Mouse (Mus musculus): ENCODE data around the gene Mpzl2. TPM values are rescaled to one million over a fixed set of nuclear protein-coding genes. Genes with fewer than 3 reads are reported as not detected.

Mpzl2 gene
- polyA plus RNA-seq, 1 experiment, result not detected

GRCm38 (mm10) chr9:45048511-45048910, 8.9 kb downstream of the Mpzl2 start:
- Histone ChIP-seq H3K9me3 (no peaks in the 10 kb centered on the region), H3K27me3 (replicated peaks) (peaks cover 44% of the 10 kb centered on the region), H3K36me3 (replicated peaks; ENCODE audit: low read length) (no peaks in the 10 kb centered on the region), H3K4me1 (no peaks in the 10 kb centered on the region), H3K4me3 (replicated peaks) (peak overlapping the region; percentile 65)
- TF ChIP-seq GATA1 (IDR thresholded peaks at IDR 0.05; ENCODE audit: borderline replicate concordance, low read length) (no peak), FLI1 (IDR thresholded peaks at IDR 0.05; ENCODE audit: low read length) (no peak)

- no peaks in the 10 kb centered on the region for H3K4me1 ChIP-seq
- H3K4me3 ChIP-seq (replicated peaks), result no peak overlapping the region
- H3K27me3 ChIP-seq (replicated peaks), result peaks cover 44% of the 10 kb centered on the region
- H3K9me3 ChIP-seq, result no peaks in the 10 kb centered on the region
- H3K36me3 ChIP-seq (replicated peaks; ENCODE audit: low read length), result no peaks in the 10 kb centered on the region
- TF ChIP-seq GATA1 (IDR thresholded peaks at IDR 0.05; ENCODE audit: borderline replicate concordance, low read length), result no peak
- TF ChIP-seq FLI1 (IDR thresholded peaks at IDR 0.05; ENCODE audit: low read length), result no peak
Measured at GRCm38 (mm10) chr9:45049731-45050130, 10.1 kb downstream of the Mpzl2 start.

- Histone ChIP-seq H3K9me3 (peaks cover 5% of the 10 kb centered on the region; the same call in 1 of the 2 replicates), H3K4me1 (peaks cover 5% of the 10 kb centered on the region), H3K36me3 (replicated peaks; ENCODE audit: low read length) (no peaks in the 10 kb centered on the region), H3K27me3 (replicated peaks) (peaks cover 44% of the 10 kb centered on the region), H3K4me3 (replicated peaks) (no peak overlapping the region)
- TF ChIP-seq FLI1 (IDR thresholded peaks at IDR 0.05; ENCODE audit: low read length), result no peak
- TF ChIP-seq GATA1 (IDR thresholded peaks at IDR 0.05; ENCODE audit: borderline replicate concordance, low read length), result no peak
Measured at GRCm38 (mm10) chr9:45050301-45050700, 10.7 kb downstream of the Mpzl2 start.

- Histone ChIP-seq H3K36me3 (replicated peaks; ENCODE audit: low read length) (no peaks in the 10 kb centered on the region), H3K4me1 (peaks cover 7% of the 10 kb centered on the region), H3K9me3 (peaks cover 6% of the 10 kb centered on the region; the same call in 1 of the 2 replicates), H3K4me3 (replicated peaks) (peak within 1 kb of the TSS; percentile 84), H3K27me3 (replicated peaks) (peaks cover 71% of the 10 kb centered on the region)
- TF ChIP-seq FLI1 (IDR thresholded peaks at IDR 0.05; ENCODE audit: low read length) (no peak), GATA1 (IDR thresholded peaks at IDR 0.05; ENCODE audit: borderline replicate concordance, low read length) (no peak)
Measured at GRCm38 (mm10) chr9:45055082-45055713, 15.6 kb downstream of the Mpzl2 start, which contains the start of gene Mpzl3. Mpzl3 (plus strand) TSS chr9:45055186.

- TF ChIP-seq FLI1 (IDR thresholded peaks at IDR 0.05; ENCODE audit: low read length) (no peak), GATA1 (IDR thresholded peaks at IDR 0.05; ENCODE audit: borderline replicate concordance, low read length) (no peak)
- peaks cover 6% of the 10 kb centered on the region; the same call in 1 of the 2 replicates for H3K9me3 ChIP-seq
- H3K27me3 ChIP-seq (replicated peaks), result peaks cover 75% of the 10 kb centered on the region
- peaks cover 7% of the 10 kb centered on the region for H3K4me1 ChIP-seq
- no peak overlapping the region for H3K4me3 ChIP-seq (replicated peaks)
- H3K36me3 ChIP-seq (replicated peaks; ENCODE audit: low read length), result no peaks in the 10 kb centered on the region
Measured at GRCm38 (mm10) chr9:45058304-45058940, 18.8 kb downstream of the Mpzl2 start.

- Histone ChIP-seq H3K4me3 (replicated peaks) (no peak overlapping the region), H3K9me3 (peaks cover 3% of the 10 kb centered on the region; the same call in 1 of the 2 replicates), H3K36me3 (replicated peaks; ENCODE audit: low read length) (no peaks in the 10 kb centered on the region), H3K27me3 (replicated peaks) (peaks cover 64% of the 10 kb centered on the region), H3K4me1 (peaks cover 4% of the 10 kb centered on the region)
- TF ChIP-seq FLI1 (IDR thresholded peaks at IDR 0.05; ENCODE audit: low read length), result no peak
- TF ChIP-seq GATA1 (IDR thresholded peaks at IDR 0.05; ENCODE audit: borderline replicate concordance, low read length), result no peak
Measured at GRCm38 (mm10) chr9:45060151-45060550, 20.6 kb downstream of the Mpzl2 start.

GRCm38 (mm10) chr9:45062677-45063076, 23.1 kb downstream of the Mpzl2 start:
- Histone ChIP-seq H3K4me3 (replicated peaks) (no peak overlapping the region), H3K36me3 (replicated peaks; ENCODE audit: low read length) (no peaks in the 10 kb centered on the region), H3K4me1 (no peaks in the 10 kb centered on the region), H3K27me3 (replicated peaks) (peaks cover 46% of the 10 kb centered on the region), H3K9me3 (no peaks in the 10 kb centered on the region)
- TF ChIP-seq GATA1 (IDR thresholded peaks at IDR 0.05; ENCODE audit: borderline replicate concordance, low read length), result no peak
- no peak for TF ChIP-seq FLI1 (IDR thresholded peaks at IDR 0.05; ENCODE audit: low read length)

- TF ChIP-seq GATA1 (IDR thresholded peaks at IDR 0.05; ENCODE audit: borderline replicate concordance, low read length) (no peak), FLI1 (IDR thresholded peaks at IDR 0.05; ENCODE audit: low read length) (no peak)
- H3K36me3 ChIP-seq (replicated peaks; ENCODE audit: low read length), result no peaks in the 10 kb centered on the region
- no peaks in the 10 kb centered on the region for H3K4me1 ChIP-seq
- peaks cover 36% of the 10 kb centered on the region for H3K27me3 ChIP-seq (replicated peaks)
- H3K4me3 ChIP-seq (replicated peaks), result no peak overlapping the region
- H3K9me3 ChIP-seq, result no peaks in the 10 kb centered on the region
Measured at GRCm38 (mm10) chr9:45064421-45064820, 24.8 kb downstream of the Mpzl2 start.

GRCm38 (mm10) chr9:45066735-45067134, 27.1 kb downstream of the Mpzl2 start:
- no peaks in the 10 kb centered on the region for H3K9me3 ChIP-seq
- no peaks in the 10 kb centered on the region for H3K4me1 ChIP-seq
- peaks cover 30% of the 10 kb centered on the region for H3K27me3 ChIP-seq (replicated peaks)
- no peak overlapping the region for H3K4me3 ChIP-seq (replicated peaks)
- H3K36me3 ChIP-seq (replicated peaks; ENCODE audit: low read length), result no peaks in the 10 kb centered on the region
- TF ChIP-seq GATA1 (IDR thresholded peaks at IDR 0.05; ENCODE audit: borderline replicate concordance, low read length) (no peak), FLI1 (IDR thresholded peaks at IDR 0.05; ENCODE audit: low read length) (no peak)

GRCm38 (mm10) chr9:45071800-45072199, 32.2 kb downstream of the Mpzl2 start:
- Histone ChIP-seq H3K36me3 (replicated peaks; ENCODE audit: low read length) (no peaks in the 10 kb centered on the region), H3K9me3 (no peaks in the 10 kb centered on the region), H3K4me3 (replicated peaks) (no peak overlapping the region), H3K4me1 (no peaks in the 10 kb centered on the region), H3K27me3 (replicated peaks) (peaks cover 49% of the 10 kb centered on the region)
- TF ChIP-seq FLI1 (IDR thresholded peaks at IDR 0.05; ENCODE audit: low read length) (no peak), GATA1 (IDR thresholded peaks at IDR 0.05; ENCODE audit: borderline replicate concordance, low read length) (no peak)
